Comparison of ENCODE assay signal across 9 mouse cellular contexts in genomic region chr9:123665645-123666044, GRCm38 (mm10). TPM values are rescaled to one million over a fixed set of nuclear protein-coding genes. Genes with fewer than 3 reads are reported as not detected.
A peak's percentile ranks its signal among the peaks of the same experiment; 100 is the strongest.
DNase-seq lines count a peak whose midpoint lies in the region; ATAC-seq and TF ChIP-seq lines count a peak whose summit lies in the region.
"Had no signal": no experiment of that assay in that cellular context is flagged by ENCODE, and none has a peak within 500 bp of the region (broad histone marks: within the 10 kb centered on the region; RNA-seq: fewer than 3 reads in every experiment).

No protein-coding gene starts in this region.

- no peak overlapping the region for H3K4me2 ChIP-seq in liver, embryonic 11.5 days
- no peak overlapping the region for H3K4me2 ChIP-seq in forebrain, embryonic 12.5 days

- H3K4me3 ChIP-seq in liver, adult 2 months (ENCODE audit: insufficient read depth, low read depth, low read length), result no peak overlapping the region
- no peak overlapping the region for H3K4me3 ChIP-seq in liver, embryonic 11.5 days (ENCODE audit: low read depth, low read length)
- no peak overlapping the region for H3K4me3 ChIP-seq in forebrain, embryonic 12.5 days (replicated peaks)
- H3K4me3 ChIP-seq: megakaryocyte, embryonic 14.5 days had no signal

- no peak overlapping the region for H3K9ac ChIP-seq in liver, adult 2 months (ENCODE audit: low read depth, low read length)
- no peak overlapping the region for H3K9ac ChIP-seq in liver, embryonic 11.5 days (ENCODE audit: low read depth, low read length)
- H3K9ac ChIP-seq in forebrain, embryonic 12.5 days, result no peak overlapping the region

- no peaks in the 10 kb centered on the region for H3K27me3 ChIP-seq in liver, adult 2 months (ENCODE audit: control insufficient read depth, insufficient read depth, low read length)
- no peaks in the 10 kb centered on the region for H3K27me3 ChIP-seq in liver, embryonic 11.5 days (replicated peaks; ENCODE audit: control insufficient read depth, insufficient read depth, low read length)
- H3K27me3 ChIP-seq in forebrain, embryonic 12.5 days, result no peaks in the 10 kb centered on the region

- ATAC-seq in cerebellum, adult (ENCODE audit: insufficient number of reproducible peaks, low FRiP score, low TSS enrichment), result no peak
- ATAC-seq in liver, embryonic 11.5 days (replicated peaks; ENCODE audit: low FRiP score), result no peak; the same call in 1 of the 2 replicates
- ATAC-seq in neutrophil, adult 5-6 weeks (ENCODE audit: extremely low read depth, insufficient number of reproducible peaks, low FRiP score, poor library complexity, severe bottlenecking), result 0 out of 2 replicates have a peak, but pooled peaks have one; percentile 51
- ATAC-seq in forebrain, embryonic 12.5 days (ENCODE audit: low FRiP score), result no peak

- peak; percentile 47 for TF ChIP-seq CTCF in liver, adult 2 months (IDR thresholded peaks at IDR 0.05; ENCODE audit: low read depth, low read length)

- peak; percentile 5 to 30 for DNase-seq in cerebellum, postnatal 14 days
- peak; percentile 24 for DNase-seq in liver, adult 2 months (ENCODE audit: extremely low read depth, low read depth, low spot score)
- no peak for DNase-seq in liver, embryonic 11.5 days (ENCODE audit: low spot score)
- peak; percentile 51 for DNase-seq in c-Kit-positive CD71-positive TER-119-positive erythroid progenitor cells, embryonic 14.5 days (ENCODE audit: low spot score)
- DNase-seq in large intestine, adult 2 months (ENCODE audit: low read depth, low spot score), result peak; percentile 16

- no peaks in the 10 kb centered on the region for H3K79me2 ChIP-seq in liver, adult 2 months (ENCODE audit: control insufficient read depth, insufficient read depth, low read length)

- H3K27ac ChIP-seq in liver, adult 2 months (replicated peaks; ENCODE audit: insufficient read depth, low read depth, low read length), result no peak overlapping the region
- no peak overlapping the region for H3K27ac ChIP-seq in liver, embryonic 11.5 days (ENCODE audit: low read depth, low read length)
- no peak overlapping the region for H3K27ac ChIP-seq in forebrain, embryonic 12.5 days

- no peaks in the 10 kb centered on the region for H3K4me1 ChIP-seq in liver, adult 2 months (ENCODE audit: control insufficient read depth, insufficient read depth, low read length)
- H3K4me1 ChIP-seq in liver, embryonic 11.5 days (replicated peaks; ENCODE audit: control insufficient read depth, insufficient read depth, low read length), result no peaks in the 10 kb centered on the region
- no peaks in the 10 kb centered on the region for H3K4me1 ChIP-seq in forebrain, embryonic 12.5 days

- H3K9me3 ChIP-seq in liver, embryonic 11.5 days (ENCODE audit: control insufficient read depth, low read length), result no peaks in the 10 kb centered on the region
- H3K9me3 ChIP-seq in forebrain, embryonic 12.5 days, result no peaks in the 10 kb centered on the region

- no peaks in the 10 kb centered on the region for H3K36me3 ChIP-seq in liver, adult 2 months (ENCODE audit: control insufficient read depth, insufficient read depth, low read length)
- no peaks in the 10 kb centered on the region for H3K36me3 ChIP-seq in liver, embryonic 11.5 days (ENCODE audit: control insufficient read depth, insufficient read depth, low read length)
- H3K36me3 ChIP-seq in forebrain, embryonic 12.5 days (replicated peaks), result no peaks in the 10 kb centered on the region

- 52% methylated on average over 5 of the region's 5 CpGs for WGBS in liver, adult 2 months
- 40% methylated on average over 5 of the region's 5 CpGs for WGBS in liver, embryonic 11.5 days
- WGBS in large intestine, adult 2 months, result 45% methylated on average over 5 of the region's 5 CpGs
- WGBS in forebrain, embryonic 12.5 days, result 59% methylated on average over 5 of the region's 5 CpGs

- TF ChIP-seq POLR2A in liver, adult 2 months (IDR thresholded peaks at IDR 0.05; ENCODE audit: extremely low read depth, insufficient read depth, low read length), result no peak

RNA-seq across cellular contexts. Expression of gene Ccr9, which starts 12.6 kb away (rescaled TPM):
- 0.18 and 0.20 TPM in 2 replicates for total RNA-seq in liver, adult 2 months (2014; rRNA removed)
- polyA plus RNA-seq in liver, adult 2 months (2012; rRNA removed), result 0.21 and 0.22 TPM in 2 replicates
- 0.04 and 0.14 TPM in 2 replicates for polyA plus RNA-seq in liver, embryonic 11.5 days (2014; fragmentation: Nextera tagmentation; extraction: Ambion mirVana)
- 4.7 and 10.7 TPM in 2 replicates for polyA plus RNA-seq in large intestine, adult 2 months (2012; rRNA removed)
- total RNA-seq in neutrophil, adult 5-6 weeks (2017), result 4.3 and 5.6 TPM in 2 replicates
- polyA plus RNA-seq in forebrain, embryonic 12.5 days (2016; fragmentation: Nextera tagmentation; extraction: Ambion mirVana), result 0.06 and 0.10 TPM in 2 replicates

RNA-seq across cellular contexts. Expression of gene Slc6a20a, which starts 13.0 kb away (rescaled TPM):
- total RNA-seq in liver, adult 2 months (2014; rRNA removed), result not detected in 2 replicates
- not detected in 2 replicates for polyA plus RNA-seq in liver, adult 2 months (2012; rRNA removed)
- polyA plus RNA-seq in liver, embryonic 11.5 days (2014; fragmentation: Nextera tagmentation; extraction: Ambion mirVana), result 0.14 and 0.35 TPM in 2 replicates
- 90.4 and 150 TPM in 2 replicates for polyA plus RNA-seq in large intestine, adult 2 months (2012; rRNA removed)
- total RNA-seq in neutrophil, adult 5-6 weeks (2017), result not detected in 2 replicates
- 0.45 and 0.76 TPM in 2 replicates for polyA plus RNA-seq in forebrain, embryonic 12.5 days (2016; fragmentation: Nextera tagmentation; extraction: Ambion mirVana)

RNA-seq across cellular contexts. Expression of gene Slc6a20b, which starts 33.3 kb away (rescaled TPM):
- 0.07 TPM in 1 of 2 replicates, not detected in the other for total RNA-seq in liver, adult 2 months (2014; rRNA removed)
- polyA plus RNA-seq in liver, adult 2 months (2012; rRNA removed), result not detected in 2 replicates
- 0.17 and 0.32 TPM in 2 replicates for polyA plus RNA-seq in liver, embryonic 11.5 days (2014; fragmentation: Nextera tagmentation; extraction: Ambion mirVana)
- 1.2 and 1.7 TPM in 2 replicates for polyA plus RNA-seq in large intestine, adult 2 months (2012; rRNA removed)
- total RNA-seq in neutrophil, adult 5-6 weeks (2017), result 0.35 and 0.49 TPM in 2 replicates
- 0.14 and 0.22 TPM in 2 replicates for polyA plus RNA-seq in forebrain, embryonic 12.5 days (2016; fragmentation: Nextera tagmentation; extraction: Ambion mirVana)

RNA-seq across cellular contexts. Expression of gene Lztfl1, which starts 51.9 kb away (rescaled TPM):
- total RNA-seq in liver, adult 2 months (2014; rRNA removed), result 6.5 and 9.7 TPM in 2 replicates
- polyA plus RNA-seq in liver, adult 2 months (2012; rRNA removed), result 0.80 and 1.8 TPM in 2 replicates
- polyA plus RNA-seq in liver, embryonic 11.5 days (2014; fragmentation: Nextera tagmentation; extraction: Ambion mirVana), result 30.3 and 32.6 TPM in 2 replicates
- 1.3 and 3.8 TPM in 2 replicates for polyA plus RNA-seq in large intestine, adult 2 months (2012; rRNA removed)
- total RNA-seq in neutrophil, adult 5-6 weeks (2017), result 16.8 and 18.5 TPM in 2 replicates
- 50.1 and 57.4 TPM in 2 replicates for polyA plus RNA-seq in forebrain, embryonic 12.5 days (2016; fragmentation: Nextera tagmentation; extraction: Ambion mirVana)

Comparison
In these comparisons a context has a peak if more than half of its experiments do, and no peak if none do; other contexts are left out.
1. RNA of gene Slc6a20a, which starts 13.0 kb away (polyA plus RNA-seq): 90.4 to 150 TPM in large intestine, adult 2 months; 0.45 to 0.76 TPM in forebrain, embryonic 12.5 days, 0.14 to 0.35 TPM in liver, embryonic 11.5 days and not detected in liver, adult 2 months; every median in the first group is over 10 times any median in the second.